Mouse (Mus musculus): Measurements from ENCODE around the gene Bcl2l10. TPM values are rescaled to one million over a fixed set of nuclear protein-coding genes. Genes with fewer than 3 reads are reported as not detected.

Gene Bcl2l10
- polyA plus RNA-seq, 1 experiment from 2014 or later, result not detected

Other genes with a start within 250 kb of the Bcl2l10 start
- gene Myo5c, start 115.7 kb upstream of the Bcl2l10 start, polyA plus RNA-seq (2016; fragmentation: Nextera tagmentation; extraction: Ambion mirVana), result 0.19 and 0.31 TPM in 2 replicates
- gene Gnb5, start 41.5 kb upstream of the Bcl2l10 start, polyA plus RNA-seq (2016; fragmentation: Nextera tagmentation; extraction: Ambion mirVana), result 23.8 and 25.6 TPM in 2 replicates
- gene Mapk6, start 62.2 kb downstream of the Bcl2l10 start, polyA plus RNA-seq (2016; fragmentation: Nextera tagmentation; extraction: Ambion mirVana), result 114 TPM in 2 replicates
- gene Leo1, start 93.8 kb downstream of the Bcl2l10 start, polyA plus RNA-seq (2016; fragmentation: Nextera tagmentation; extraction: Ambion mirVana), result 51.6 and 54.9 TPM in 2 replicates
- 90.8 and 95.9 TPM in 2 replicates for gene Tmod3, start 211.9 kb downstream of the Bcl2l10 start, polyA plus RNA-seq (2016; fragmentation: Nextera tagmentation; extraction: Ambion mirVana)

All from limb, embryonic 12.5 days (tissue).